Mouse (Mus musculus) adrenal gland, postnatal 4 days (tissue): ENCODE results near the gene 4933421I07Rik. TPM values are rescaled to one million over a fixed set of nuclear protein-coding genes. Genes with fewer than 3 reads are reported as not detected.

Experiments used
- DNase-seq, 2 experiments: peaks; one replicate each; pipeline ENCODE4 v3.0.0; 2021 to 2022; ENCODE audit warnings: low spot score in 2 of 2, mixed read lengths in 2 of 2
- long read RNA-seq, 2 experiments: library from polyadenylated mRNA; stranded (forward); transcript quantifications; one replicate each; pipeline ENCODE4 v2.0.0; 2021
- total RNA-seq, 2 experiments: library from RNA; stranded (reverse); gene quantifications; 2 replicates each; pipeline ENCODE4 v1.2.3; 2021

4933421I07Rik gene
- total RNA-seq = not detected
- long read RNA-seq, experiment 1 = 0 reads
- long read RNA-seq, experiment 2 = 0 reads

GRCm38 (mm10) chr7:42447850-42448249, at the start of gene 4933421I07Rik:
Gene 4933421I07Rik (minus strand): TSS chr7:42448120.
- DNase-seq = no peak

- DNase-seq = no peak
Observed at GRCm38 (mm10) chr7:42497356-42497755, 49.4 kb upstream of the 4933421I07Rik start.

- DNase-seq = no peak
Observed at GRCm38 (mm10) chr7:42496202-42496601, 48.3 kb upstream of the 4933421I07Rik start.

DNA sequence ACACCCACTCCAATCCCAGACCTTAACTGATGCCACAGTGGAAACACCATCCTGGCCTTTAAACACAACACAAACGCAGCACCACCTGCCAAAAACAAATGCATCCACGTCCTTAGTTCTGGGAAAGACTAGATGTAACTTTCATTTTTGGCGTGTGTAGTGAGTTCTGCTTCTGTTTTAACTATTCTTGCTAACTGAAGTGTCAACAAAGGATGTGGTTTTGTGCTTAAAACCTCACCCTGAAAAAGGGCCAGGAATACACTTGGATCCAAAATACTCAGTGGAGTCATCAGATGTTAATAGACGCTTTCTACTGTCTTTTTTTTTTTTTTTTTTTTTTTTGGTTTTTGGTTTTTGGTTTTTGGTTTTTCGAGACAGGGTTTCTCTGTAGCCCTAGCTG, 42.9 kb upstream of the 4933421I07Rik start:
- DNase-seq = no peak

- no peak for DNase-seq
Observed at GRCm38 (mm10) chr7:42490358-42490757, 42.4 kb upstream of the 4933421I07Rik start.

GRCm38 (mm10) chr7:42454640-42455039, 6.7 kb upstream of the 4933421I07Rik start:
- DNase-seq = no peak

DNA sequence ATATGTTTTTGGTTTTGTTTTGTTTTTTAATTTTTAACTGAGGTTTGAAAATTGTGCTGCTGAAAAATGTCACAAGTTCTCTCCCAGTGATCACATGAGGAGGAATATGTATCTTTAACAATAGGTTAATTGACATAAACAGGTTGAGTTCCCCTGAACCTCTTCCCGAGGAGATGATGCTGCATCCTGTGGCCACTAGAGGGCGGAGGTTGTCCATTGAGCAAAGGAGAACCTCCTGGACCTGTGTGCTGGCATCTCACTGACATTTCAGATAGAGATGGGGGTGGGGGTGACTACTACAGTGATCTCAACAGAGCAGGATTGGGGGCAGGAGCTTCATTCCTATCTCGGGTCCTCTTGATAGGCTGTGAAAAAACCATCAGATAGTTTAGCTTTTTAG, 2.7 kb upstream of the 4933421I07Rik start:
- DNase-seq = no peak

- DNase-seq = no peak
Observed at GRCm38 (mm10) chr7:42447352-42447751, 568 bp downstream of the 4933421I07Rik start.

Other genes with a start within 250 kb of the 4933421I07Rik start
- gene Vmn2r61, start 188.1 kb downstream of the 4933421I07Rik start, total RNA-seq = not detected
- gene Zfp141, start 57.6 kb upstream of the 4933421I07Rik start, total RNA-seq = 10 to 100 TPM; 26.7 to 27.1 TPM
- gene Gm21028, start 130.5 kb upstream of the 4933421I07Rik start, total RNA-seq = not detected
- 1 to 10 TPM; 1.2 to 2.8 TPM for gene Zfp977, start 144.4 kb upstream of the 4933421I07Rik start, total RNA-seq
- gene Zfp976, start 194.5 kb upstream of the 4933421I07Rik start, total RNA-seq = 1 to 10 TPM; 5.5 to 5.8 TPM
- 1 to 10 TPM; 7.2 to 8.8 TPM for gene Zfp975, start 244.6 kb upstream of the 4933421I07Rik start, total RNA-seq